Comparison of ENCODE assay signal across 15 mouse cellular contexts in genomic region chr8:12386530-12387222, GRCm38 (mm10). TPM values are rescaled to one million over a fixed set of nuclear protein-coding genes. Genes with fewer than 3 reads are reported as not detected.
DNase-seq lines count a peak whose midpoint lies in the region; ATAC-seq and TF ChIP-seq lines count a peak whose summit lies in the region.
"Had no signal": no experiment of that assay in that cellular context is flagged by ENCODE, and none has a peak within 500 bp of the region (broad histone marks: within the 10 kb centered on the region; RNA-seq: fewer than 3 reads in every experiment).

No protein-coding gene starts in this region.

- H3K4me2 ChIP-seq in forebrain, embryonic 11.5 days (ENCODE audit: low read depth, low read length, severe bottlenecking), result peak overlapping the region; percentile 93
- peak overlapping the region; percentile 58 for H3K4me2 ChIP-seq in neural tube, embryonic 13.5 days

- no peaks in the 10 kb centered on the region for H3K9me3 ChIP-seq in forebrain, embryonic 11.5 days (ENCODE audit: control insufficient read depth, low read length)
- no peaks in the 10 kb centered on the region for H3K9me3 ChIP-seq in limb, embryonic 10.5 days (replicated peaks)
- H3K9me3 ChIP-seq in neural tube, embryonic 13.5 days, result no peaks in the 10 kb centered on the region
- H3K9me3 ChIP-seq: intestine, embryonic 15.5 days had no signal

- H3K4me1 ChIP-seq in forebrain, embryonic 11.5 days (replicated peaks; ENCODE audit: control insufficient read depth, insufficient read depth, low read length), result peaks cover 48% of the 10 kb centered on the region
- H3K4me1 ChIP-seq in limb, embryonic 10.5 days, result peaks cover 43% of the 10 kb centered on the region
- peaks cover 58% of the 10 kb centered on the region for H3K4me1 ChIP-seq in neural tube, embryonic 13.5 days (replicated peaks)

- H3K27me3 ChIP-seq in forebrain, embryonic 11.5 days (ENCODE audit: control insufficient read depth, insufficient read depth, low read length), result peaks cover 71% of the 10 kb centered on the region
- H3K27me3 ChIP-seq in limb, embryonic 10.5 days (ENCODE audit: low read depth, poor library complexity, severe bottlenecking), result peaks cover 100% of the 10 kb centered on the region
- H3K27me3 ChIP-seq in neural tube, embryonic 13.5 days, result peaks cover 98% of the 10 kb centered on the region

- WGBS in forebrain, embryonic 11.5 days, result under 1% methylated on average over 32 of the region's 32 CpGs
- WGBS in limb, embryonic 10.5 days, result under 1% methylated on average over 32 of the region's 32 CpGs
- under 1% methylated on average over 32 of the region's 32 CpGs for WGBS in neural tube, embryonic 13.5 days

- H3K36me3 ChIP-seq in forebrain, embryonic 11.5 days (ENCODE audit: control insufficient read depth, insufficient read depth, low read length), result no peaks in the 10 kb centered on the region
- H3K36me3 ChIP-seq in limb, embryonic 10.5 days, result no peaks in the 10 kb centered on the region
- H3K36me3 ChIP-seq in neural tube, embryonic 13.5 days, result no peaks in the 10 kb centered on the region
- H3K36me3 ChIP-seq: intestine, embryonic 15.5 days had no signal

- DNase-seq in layer of hippocampus, adult 2 months (ENCODE audit: low spot score in 2 of 2), result no peak
- DNase-seq in layer of hippocampus, adult 18-20 months (ENCODE audit: low spot score in 2 of 2), result no peak
- peak; percentile 69 for DNase-seq in forebrain, embryonic 11.5 days (ENCODE audit: low spot score)
- DNase-seq in limb, embryonic 10.5 days (ENCODE audit: low spot score), result peak; percentile 54
- no peak for DNase-seq in thymus, postnatal 14 days
- DNase-seq in T-cell, adult 2 months (ENCODE audit: low spot score), result no peak
- no peak for DNase-seq in ovary, postnatal 10 days (ENCODE audit: low spot score)
- DNase-seq: cerebellum, adult 18-20 months; right cerebral cortex, postnatal 14 days had no signal

- H3K4me3 ChIP-seq in layer of hippocampus, adult 2 months, result peak overlapping the region; percentile 54; the same call in 1 of the 2 replicates
- peak overlapping the region; percentile 48 for H3K4me3 ChIP-seq in forebrain, embryonic 11.5 days (ENCODE audit: low read depth, low read length)
- no peak overlapping the region for H3K4me3 ChIP-seq in limb, embryonic 10.5 days
- no peak overlapping the region for H3K4me3 ChIP-seq in neural tube, embryonic 13.5 days

- H3K27ac ChIP-seq in layer of hippocampus, adult 2 months, result peak overlapping the region; percentile 71
- H3K27ac ChIP-seq in forebrain, embryonic 11.5 days (ENCODE audit: low read depth, low read length), result peak overlapping the region; percentile 82
- H3K27ac ChIP-seq in limb, embryonic 10.5 days, result no peak overlapping the region
- no peak overlapping the region for H3K27ac ChIP-seq in neural tube, embryonic 13.5 days (replicated peaks)
- H3K27ac ChIP-seq: intestine, embryonic 15.5 days; liver, embryonic 14.5 days had no signal

- peak overlapping the region; percentile 82 for H3K9ac ChIP-seq in forebrain, embryonic 11.5 days (ENCODE audit: low read length)
- H3K9ac ChIP-seq in neural tube, embryonic 13.5 days, result no peak overlapping the region
- H3K9ac ChIP-seq: intestine, embryonic 15.5 days; liver, embryonic 14.5 days had no signal

- TF ChIP-seq CTCF in layer of hippocampus, adult 2 months (conservative IDR thresholded peaks at IDR 0.05), result no peak

- ATAC-seq in forebrain, embryonic 11.5 days (replicated peaks; ENCODE audit: low FRiP score), result no peak
- no peak for ATAC-seq in neural tube, embryonic 13.5 days (ENCODE audit: low read depth)
- ATAC-seq: activated CD4-positive, CD25-positive, alpha-beta regulatory T cell, adult 4 months; intestine, embryonic 15.5 days had no signal

RNA-seq across cellular contexts. Expression of gene Sox1, which starts 8.4 kb away (rescaled TPM):
- total RNA-seq in layer of hippocampus, adult 2 months (2021), result 10 to 100 TPM; 11.8 TPM
- total RNA-seq in layer of hippocampus, adult 18-20 months (2021), result 10 to 100 TPM in 1 of 2 experiments, 1 to 10 TPM in 1; 9.6 to 11.3 TPM
- 11.3 and 12.4 TPM in 2 replicates for polyA plus RNA-seq in forebrain, embryonic 11.5 days (2014; fragmentation: Nextera tagmentation; extraction: Ambion mirVana)
- not detected in 2 replicates for polyA plus RNA-seq in limb, embryonic 10.5 days (2016; fragmentation: Nextera tagmentation; extraction: Ambion mirVana)
- polyA plus RNA-seq in neural tube, embryonic 13.5 days (2015; fragmentation: Nextera tagmentation; extraction: Ambion mirVana), result 0.96 and 1.1 TPM in 2 replicates
- total RNA-seq: heart, adult 18-20 months had no signal
- polyA plus RNA-seq: activated CD4-positive, CD25-positive, alpha-beta regulatory T cell, adult 4 months; intestine, embryonic 15.5 days; liver, embryonic 14.5 days; stomach, embryonic 16.5 days had no signal

Comparison
In these comparisons a context has a peak if more than half of its experiments do, and no peak if none do; other contexts are left out.
1. DNase-seq: peak in forebrain, embryonic 11.5 days (single experiment) and limb, embryonic 10.5 days (single experiment); none in layer of hippocampus, adult 2 months (0 of 2), layer of hippocampus, adult 18-20 months (0 of 2), thymus, postnatal 14 days (single experiment), T-cell, adult 2 months (single experiment) and ovary, postnatal 10 days (single experiment).
2. H3K27ac ChIP-seq: peak in layer of hippocampus, adult 2 months (single experiment) and forebrain, embryonic 11.5 days (single experiment); none in limb, embryonic 10.5 days (single experiment) and neural tube, embryonic 13.5 days (single experiment).
3. H3K4me3 ChIP-seq: peak in layer of hippocampus, adult 2 months (single experiment) and forebrain, embryonic 11.5 days (single experiment); none in limb, embryonic 10.5 days (single experiment) and neural tube, embryonic 13.5 days (single experiment).